Mouse (Mus musculus) effector memory CD4-positive, alpha-beta T cell, adult 5 months (primary cell): Measurements from ENCODE around the gene Gm3636. TPM values are rescaled to one million over a fixed set of nuclear protein-coding genes. Genes with fewer than 3 reads are reported as not detected.

Experiments
- polyA plus RNA-seq: library from polyadenylated mRNA; unstranded; fragments of 100-300 nt; shearing (Covaris generic); gene quantifications from one replicate; pipeline ENCODE4 v1.2.1, GENCODE M21; 2017

The Gm3636 gene
- polyA plus RNA-seq, result 2.8 TPM

DNA sequence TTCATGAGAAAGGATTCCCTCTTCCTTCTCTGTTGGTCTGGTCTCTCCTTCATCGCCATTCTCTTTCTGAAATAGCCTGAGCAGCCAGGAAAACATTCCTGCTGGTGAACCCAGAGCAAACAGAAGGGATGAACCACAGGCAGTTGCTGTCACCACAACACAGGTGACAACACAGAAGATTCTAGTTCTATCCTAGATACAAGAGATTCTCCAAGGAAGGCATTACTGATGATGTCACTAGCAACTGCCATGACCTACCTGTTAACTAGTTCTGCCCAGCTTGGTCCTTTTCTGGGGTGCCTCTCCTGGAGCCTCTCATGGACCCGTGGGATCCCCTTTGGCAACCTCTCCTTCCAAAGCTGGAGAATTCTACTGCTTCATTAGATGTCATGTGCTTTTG, at the start of gene Gm3636:
Gm3636 (minus strand) TSS at position 101 of the 400 bp plus-strand sequence.

DNA sequence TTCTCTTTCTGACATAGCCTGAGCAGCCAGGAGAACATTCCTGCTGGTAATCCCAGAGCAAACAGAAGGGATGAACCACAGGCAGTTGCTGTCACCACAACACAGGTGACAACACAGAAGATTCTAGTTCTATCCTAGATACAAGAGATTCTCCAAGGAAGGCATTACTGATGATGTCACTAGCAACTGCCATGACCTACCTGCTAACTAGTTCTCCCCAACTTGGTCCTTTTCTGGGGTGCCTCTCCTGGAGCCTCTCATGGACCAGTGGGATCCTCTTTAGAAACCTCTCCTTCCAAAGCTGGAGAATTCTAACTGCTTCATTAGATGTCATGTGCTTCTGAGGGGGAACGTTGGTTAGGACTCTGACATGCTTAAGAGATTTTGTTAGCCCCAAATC, 32.2 kb upstream of the Gm3636 start, which contains the start of gene Gm8362:
Gm8362 (minus strand) TSS at position 101 of the 400 bp plus-strand sequence.

DNA sequence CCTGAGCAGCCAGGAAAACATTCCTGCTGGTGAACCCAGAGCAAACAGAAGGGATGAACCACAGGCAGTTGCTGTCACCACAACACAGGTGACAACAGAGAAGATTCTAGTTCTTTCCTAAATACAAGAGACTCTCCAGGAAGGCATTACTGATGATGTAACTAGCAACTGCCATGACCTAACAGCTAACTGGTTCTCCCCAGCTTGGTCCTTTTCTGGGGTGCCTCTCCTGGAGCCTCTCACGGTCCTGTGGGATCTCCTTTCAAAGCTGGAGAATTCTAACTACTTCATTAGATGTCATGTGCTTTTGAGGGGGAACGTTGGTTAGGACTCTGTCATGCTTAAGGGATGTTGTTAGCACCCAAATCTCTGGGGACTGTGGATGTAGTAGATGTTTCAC, 22.0 kb downstream of the Gm3636 start, which contains the start of gene Gm8050:
Gm8050 (minus strand) TSS at position 101 of the 400 bp plus-strand sequence.

Other genes starting within 250 kb of the Gm3636 start
- not detected for gene Gm8356, start 205.0 kb downstream of the Gm3636 start, polyA plus RNA-seq
- not detected for gene Gm3629, start 151.7 kb downstream of the Gm3636 start, polyA plus RNA-seq
- not detected for gene Gm3460, start 119.9 kb downstream of the Gm3636 start, polyA plus RNA-seq
- not detected for gene Gm10251, start 58.2 kb downstream of the Gm3636 start, polyA plus RNA-seq
- not detected for gene Gm8050, start 22.1 kb downstream of the Gm3636 start, polyA plus RNA-seq
- not detected for gene Gm8362, start 32.1 kb upstream of the Gm3636 start, polyA plus RNA-seq
- not detected for gene Gm3642, start 98.0 kb upstream of the Gm3636 start, polyA plus RNA-seq
- gene Gm3667, start 147.6 kb upstream of the Gm3636 start, polyA plus RNA-seq, result not detected
- gene Gm6356, start 231.5 kb upstream of the Gm3636 start, polyA plus RNA-seq, result not detected